Mouse (Mus musculus) limb, embryonic 14.5 days (tissue): ENCODE measurements around the gene Serping1. TPM values are rescaled to one million over a fixed set of nuclear protein-coding genes. Genes with fewer than 3 reads are reported as not detected.

Experiments used
- ATAC-seq: fragments of 200-750 bp; cut with Nextera tagmentation; 2 replicates; pipeline ENCODE4 v1.8.0; 2017; ENCODE audit warnings: low read depth, moderate number of reproducible peaks, moderate TSS enrichment; ENCODE audit not compliant: low FRiP score
- DNase-seq: peaks from one replicate; pipeline ENCODE4 v3.0.0-alpha.2; 2015; ENCODE audit warnings: low spot score
- H3K27ac ChIP-seq: fragments of 300-500 bp; sonication (generic); replicated peaks from 2 replicates; pipeline ENCODE4 v1.5.1; 2014; ENCODE audit warnings: low read depth, mild to moderate bottlenecking, low read length, moderate library complexity, mixed read lengths
- H3K27me3 ChIP-seq: fragments of 300-500 bp; sonication (generic); 2 replicates; pipeline ENCODE4 v1.6.1; 2014; ENCODE audit warnings: low read length, mixed read lengths; ENCODE audit not compliant: control insufficient read depth, insufficient read depth
- H3K36me3 ChIP-seq: fragments of 300-500 bp; sonication (generic); 2 replicates; pipeline ENCODE4 v1.6.1; 2014; ENCODE audit warnings: mild to moderate bottlenecking, low read length, moderate library complexity, mixed read lengths; ENCODE audit not compliant: control insufficient read depth, insufficient read depth
- H3K4me1 ChIP-seq: fragments of 300-500 bp; sonication (generic); 2 replicates; pipeline ENCODE4 v1.6.1; 2014; ENCODE audit warnings: antibody characterized with exemption, low read length, mixed read lengths; ENCODE audit not compliant: control insufficient read depth, insufficient read depth
- H3K4me2 ChIP-seq: fragments of 300-500 bp; sonication (generic); replicated peaks from 2 replicates; pipeline ENCODE4 v1.6.1; 2014; ENCODE audit warnings: low read depth, mild to moderate bottlenecking, low read length, moderate library complexity; ENCODE audit not compliant: severe bottlenecking
- H3K4me3 ChIP-seq: fragments of 300-500 bp; sonication (generic); replicated peaks from 2 replicates; pipeline ENCODE4 v1.5.1; 2014; ENCODE audit warnings: low read length
- H3K9ac ChIP-seq: fragments of 300-500 bp; sonication (generic); 2 replicates; pipeline ENCODE4 v1.6.1; 2014; ENCODE audit warnings: mild to moderate bottlenecking, low read depth, low read length, moderate library complexity; ENCODE audit not compliant: severe bottlenecking
- H3K9me3 ChIP-seq: fragments of 300-500 bp; sonication (generic); 2 replicates; pipeline ENCODE4 v1.6.1; 2016; ENCODE audit warnings: low read length; ENCODE audit not compliant: control insufficient read depth
- POLR2A ChIP-seq: fragments of 200-500 bp; IDR thresholded peaks from 2 replicates; pipeline ENCODE4 v1.8.0; 2012; ENCODE audit warnings: inconsistent platforms, mild to moderate bottlenecking, moderate library complexity, borderline replicate concordance; ENCODE audit not compliant: insufficient read depth, insufficient read length; ENCODE audit errors: extremely low read depth
- WGBS: fragments of 180-500 bp; shearing (Covaris S2); extraction: QIAGEN DNeasy Blood & Tissue Kit; methylation state at CpG from one replicate; pipeline ENCODE4 v1.1.7; 2014; 5-methylcytosine and 5-hydroxymethylcytosine counted together
- polyA plus RNA-seq, 2 experiments: library from polyadenylated mRNA; depleted of rRNA in 1 of 2; stranded (reverse) in 1 of 2; unstranded in 1 of 2; fragments of >200 nt; fragmentation: Nextera tagmentation in 1 of 2; extraction: Ambion mirVana in 1 of 2; gene quantifications; 2 replicates each; pipeline versions ENCODE4 v1.2.1 to v1.2.3; 2012 to 2014

The Serping1 gene
- polyA plus RNA-seq, 2 experiments, result 38.9 to 44.1 TPM

DNA sequence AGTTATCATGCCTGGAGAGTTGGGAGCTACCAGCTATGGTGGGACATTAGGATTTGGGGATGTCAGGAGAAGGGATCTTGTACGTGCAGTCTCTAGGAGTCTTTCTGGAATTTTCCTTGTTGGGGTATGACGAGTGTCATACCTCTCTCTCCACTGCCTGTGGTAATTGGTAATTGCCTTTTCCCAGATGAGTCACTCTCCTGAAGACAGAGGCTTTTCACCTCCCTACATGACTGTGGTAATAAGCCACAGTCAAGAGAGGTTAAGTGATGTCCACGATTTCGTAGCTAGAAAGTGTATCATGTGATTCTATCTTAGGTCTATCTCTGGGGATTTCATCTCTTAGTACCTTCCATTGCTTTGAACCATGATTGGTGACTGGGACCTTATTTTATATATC is 2.8 kb downstream of the Serping1 start:
- H3K4me3 ChIP-seq, result no peak overlapping the region
- ATAC-seq (no peak), DNase-seq (no peak)
- 80% methylated on average over 4 of the region's 4 CpGs for WGBS
- no peak overlapping the region for H3K9ac ChIP-seq
- H3K27me3 ChIP-seq, result no peaks in the 10 kb centered on the region
- H3K27ac ChIP-seq, result no peak overlapping the region
- no peaks in the 10 kb centered on the region for H3K9me3 ChIP-seq
- no peak for TF ChIP-seq POLR2A
- H3K4me2 ChIP-seq, result no peak overlapping the region
- H3K4me1 ChIP-seq, result peaks cover 7% of the 10 kb centered on the region; the same call in 1 of the 2 replicates
- H3K36me3 ChIP-seq, result no peaks in the 10 kb centered on the region

DNA sequence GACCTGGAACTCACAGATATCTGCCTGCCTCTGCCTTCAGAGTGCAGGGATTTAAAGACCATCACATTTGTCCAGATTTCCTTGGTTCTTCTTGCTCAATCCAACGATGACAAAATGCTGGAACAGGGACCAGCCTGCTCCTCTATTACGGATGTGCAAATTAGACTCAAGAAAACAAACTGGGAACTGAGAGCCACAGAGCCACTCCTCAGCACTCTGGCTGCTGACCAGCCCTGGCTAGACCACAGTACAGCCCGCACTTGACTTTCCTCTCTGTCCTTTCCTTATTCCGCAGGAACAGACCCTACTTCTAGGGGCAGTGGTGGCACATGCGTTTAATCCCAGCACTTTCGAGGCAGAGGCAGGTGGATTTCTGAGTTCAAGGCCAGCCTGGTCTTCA is 4.7 kb downstream of the Serping1 start:
- H3K36me3 ChIP-seq, result no peaks in the 10 kb centered on the region
- no peak overlapping the region for H3K4me3 ChIP-seq
- WGBS, result 75% methylated on average over 6 of the region's 6 CpGs
- no peak overlapping the region for H3K27ac ChIP-seq
- no peak overlapping the region for H3K9ac ChIP-seq
- no peak overlapping the region for H3K4me2 ChIP-seq
- no peak for TF ChIP-seq POLR2A
- ATAC-seq (no peak), DNase-seq (no peak)
- peaks cover 7% of the 10 kb centered on the region; the same call in 1 of the 2 replicates for H3K4me1 ChIP-seq
- no peaks in the 10 kb centered on the region for H3K9me3 ChIP-seq
- H3K27me3 ChIP-seq, result no peaks in the 10 kb centered on the region

DNA sequence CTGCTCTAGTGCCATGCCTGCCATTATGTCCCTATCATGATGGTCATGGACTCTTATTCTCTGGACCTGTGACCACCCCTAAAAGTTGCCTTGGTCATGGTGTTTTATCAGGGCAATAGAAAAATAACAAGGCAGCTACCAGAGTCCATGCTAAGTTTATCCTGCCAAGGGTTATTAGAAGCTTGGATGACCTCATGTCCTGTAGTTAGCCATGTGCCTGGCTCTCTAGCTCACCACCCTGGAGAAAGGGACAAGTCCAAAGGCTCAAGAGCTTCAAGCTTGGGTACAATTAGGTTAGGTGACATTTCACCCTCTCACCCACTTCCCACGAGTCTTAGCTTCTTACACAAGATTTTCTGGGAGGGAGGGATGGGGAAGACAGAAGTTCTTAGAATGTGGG is 12.4 kb downstream of the Serping1 start:
- ATAC-seq (no peak), DNase-seq (no peak)
- TF ChIP-seq POLR2A, result no peak
- Histone ChIP-seq H3K4me3 (no peak overlapping the region), H3K9me3 (no peaks in the 10 kb centered on the region), H3K9ac (no peak overlapping the region), H3K27ac (no peak overlapping the region), H3K4me1 (no peaks in the 10 kb centered on the region), H3K27me3 (no peaks in the 10 kb centered on the region), H3K36me3 (no peaks in the 10 kb centered on the region), H3K4me2 (no peak overlapping the region)
- 50% methylated on average over 1 of the region's 1 CpGs for WGBS

DNA sequence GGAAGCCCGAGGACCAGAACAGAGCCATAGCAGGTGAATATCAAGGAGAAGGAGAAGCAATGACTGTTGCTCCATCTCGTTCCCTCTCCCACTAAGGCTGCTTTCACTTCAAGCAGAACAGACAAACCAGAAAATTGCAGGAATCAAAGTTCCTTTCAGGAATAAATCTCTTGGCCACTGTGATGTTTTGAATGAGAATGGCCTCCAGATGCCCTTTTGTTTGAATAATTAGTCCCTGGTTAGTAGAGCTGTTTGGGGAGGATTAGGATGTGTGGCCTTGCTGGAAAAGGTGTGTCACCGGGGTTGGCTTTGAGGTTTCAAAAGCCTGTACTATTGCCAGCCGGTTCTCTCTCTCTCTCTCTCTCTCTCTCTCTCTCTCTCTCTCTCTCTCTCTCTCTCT is 12.9 kb downstream of the Serping1 start:
- no peak overlapping the region for H3K27ac ChIP-seq
- H3K4me3 ChIP-seq, result no peak overlapping the region
- no peak for DNase-seq
- ATAC-seq, result no peak
- H3K4me1 ChIP-seq, result no peaks in the 10 kb centered on the region
- H3K36me3 ChIP-seq, result no peaks in the 10 kb centered on the region
- TF ChIP-seq POLR2A, result no peak
- no peaks in the 10 kb centered on the region for H3K27me3 ChIP-seq
- no peak overlapping the region for H3K4me2 ChIP-seq
- no peak overlapping the region for H3K9ac ChIP-seq
- H3K9me3 ChIP-seq, result no peaks in the 10 kb centered on the region
- 64% methylated on average over 3 of the region's 4 CpGs for WGBS

DNA sequence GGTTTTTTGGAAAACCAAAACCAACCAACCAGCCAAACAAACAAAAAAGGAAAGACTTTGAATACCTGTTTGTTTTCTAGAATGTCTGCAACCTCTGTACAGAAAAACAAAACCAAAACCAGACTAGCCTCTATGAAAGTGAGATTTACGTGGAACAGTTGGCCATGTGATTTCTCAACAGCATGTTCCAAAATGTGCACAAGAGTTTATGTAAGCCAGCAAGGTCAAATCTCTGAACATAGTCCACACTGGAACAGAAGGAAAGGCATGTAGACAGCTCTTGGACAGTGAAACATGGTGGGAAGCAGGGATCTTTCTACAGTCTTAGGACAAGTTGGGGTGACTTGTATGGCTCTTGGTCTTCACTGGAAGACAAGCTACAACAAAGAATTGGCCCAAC is 13.4 kb downstream of the Serping1 start:
- Histone ChIP-seq H3K27me3 (no peaks in the 10 kb centered on the region), H3K27ac (no peak overlapping the region), H3K36me3 (no peaks in the 10 kb centered on the region), H3K9ac (no peak overlapping the region), H3K4me3 (no peak overlapping the region), H3K4me1 (no peaks in the 10 kb centered on the region), H3K9me3 (no peaks in the 10 kb centered on the region), H3K4me2 (no peak overlapping the region)
- no peak for ATAC-seq
- WGBS, result 86% methylated on average over 1 of the region's 1 CpGs
- DNase-seq, result no peak
- no peak for TF ChIP-seq POLR2A

- Histone ChIP-seq H3K4me3 (no peak overlapping the region), H3K4me2 (no peak overlapping the region), H3K36me3 (no peaks in the 10 kb centered on the region), H3K4me1 (no peaks in the 10 kb centered on the region), H3K27ac (no peak overlapping the region), H3K9me3 (no peaks in the 10 kb centered on the region), H3K9ac (no peak overlapping the region), H3K27me3 (no peaks in the 10 kb centered on the region)
- TF ChIP-seq POLR2A, result no peak
- ATAC-seq (no peak), DNase-seq (no peak)
- WGBS, result 79% methylated on average over 3 of the region's 3 CpGs
Measured at GRCm38 (mm10) chr2:84761309-84761708, 13.9 kb downstream of the Serping1 start.
